Mouse (Mus musculus): Measurements from ENCODE around the gene Marveld2. TPM values are rescaled to one million over a fixed set of nuclear protein-coding genes. Genes with fewer than 3 reads are reported as not detected.

The Marveld2 gene
- total and polyA plus RNA-seq, 2 experiments from 2014 or later = 1.1 to 1.8 TPM

DNA sequence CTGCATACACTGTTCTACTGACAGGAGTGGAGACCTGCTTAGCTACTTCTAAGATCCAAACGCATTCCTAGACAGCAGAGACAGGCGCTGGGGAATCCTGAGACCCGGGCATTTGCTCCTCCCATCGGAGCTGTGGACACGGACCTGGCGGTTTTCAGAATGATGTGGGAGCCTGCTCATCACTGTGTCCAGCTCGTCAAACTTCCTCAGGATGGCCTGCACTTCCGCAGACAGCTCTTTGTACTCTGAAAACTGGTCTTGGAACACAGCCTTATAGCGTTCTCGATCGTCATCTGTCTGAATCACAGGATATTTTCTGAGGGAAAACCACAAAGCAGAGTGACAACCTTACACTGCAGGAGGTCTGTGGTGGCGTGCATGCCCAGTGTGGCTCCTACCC, 16.5 kb downstream of the Marveld2 start:
- H3K27me3 ChIP-seq (ENCODE audit: insufficient read depth, low read length) = no peaks in the 10 kb centered on the region
- H3K9me3 ChIP-seq (ENCODE audit: low read length) = no peaks in the 10 kb centered on the region
- H3K27ac ChIP-seq (ENCODE audit: low read depth, low read length) = no peak overlapping the region
- DNase-seq (no peak), ATAC-seq (no peak)
- no peak overlapping the region for H3K4me2 ChIP-seq (ENCODE audit: low read depth)
- H3K4me1 ChIP-seq (ENCODE audit: insufficient read depth) = no peaks in the 10 kb centered on the region
- H3K36me3 ChIP-seq (ENCODE audit: insufficient read depth) = no peaks in the 10 kb centered on the region
- WGBS = 85% methylated on average over 12 of the region's 12 CpGs
- no peak overlapping the region for H3K9ac ChIP-seq
- no peak for TF ChIP-seq CTCF (IDR thresholded peaks at IDR 0.05; ENCODE audit: low read depth)
- H3K4me3 ChIP-seq (ENCODE audit: low read depth, low read length) = no peak overlapping the region

DNA sequence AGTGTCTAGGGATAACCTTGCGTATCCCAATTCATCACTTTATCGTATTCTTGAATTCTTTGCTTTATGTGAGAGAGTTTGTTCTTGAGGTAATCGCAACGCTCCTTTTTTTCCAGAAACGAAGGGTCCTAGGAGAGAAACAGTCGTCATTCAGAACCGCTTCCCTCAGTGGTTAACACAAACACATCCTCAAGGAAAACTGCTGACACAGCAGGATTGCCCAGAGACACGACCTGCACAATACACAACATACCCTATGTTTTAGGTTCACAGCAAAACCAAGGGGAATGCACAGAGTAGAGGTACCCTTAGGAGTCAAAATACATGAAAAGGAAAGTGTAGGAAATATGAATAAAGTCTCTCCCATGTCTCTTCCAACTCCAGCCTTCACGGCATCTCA, 19.5 kb downstream of the Marveld2 start:
- Histone ChIP-seq H3K4me2 (ENCODE audit: low read depth) (no peak overlapping the region), H3K36me3 (ENCODE audit: insufficient read depth) (no peaks in the 10 kb centered on the region), H3K27me3 (ENCODE audit: insufficient read depth, low read length) (no peaks in the 10 kb centered on the region), H3K4me1 (ENCODE audit: insufficient read depth) (no peaks in the 10 kb centered on the region), H3K27ac (ENCODE audit: low read depth, low read length) (no peak overlapping the region), H3K9ac (no peak overlapping the region), H3K9me3 (ENCODE audit: low read length) (no peaks in the 10 kb centered on the region), H3K4me3 (ENCODE audit: low read depth, low read length) (no peak overlapping the region)
- ATAC-seq (no peak), DNase-seq (no peak)
- WGBS = 85% methylated on average over 9 of the region's 9 CpGs
- TF ChIP-seq CTCF (IDR thresholded peaks at IDR 0.05; ENCODE audit: low read depth) = no peak

DNA sequence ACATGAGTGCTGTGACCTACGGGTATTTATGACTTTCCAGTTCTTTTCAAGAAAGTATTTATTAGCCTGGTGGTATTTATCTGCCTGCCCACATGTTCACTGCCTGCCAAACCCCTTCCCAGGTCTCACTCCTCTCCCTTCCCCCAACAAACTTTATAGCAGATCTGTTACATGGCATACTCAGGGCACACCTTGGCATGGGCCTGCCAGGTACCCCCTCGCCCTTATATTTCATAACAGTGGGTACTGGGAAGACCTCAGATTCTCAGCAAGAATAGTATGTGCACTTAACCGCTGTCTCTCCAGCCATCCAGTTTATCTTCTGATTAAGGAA, 21.3 kb downstream of the Marveld2 start:
- H3K4me1 ChIP-seq (ENCODE audit: insufficient read depth) = no peaks in the 10 kb centered on the region
- H3K4me2 ChIP-seq (ENCODE audit: low read depth) = no peak overlapping the region
- H3K27ac ChIP-seq (ENCODE audit: low read depth, low read length) = no peak overlapping the region
- no peaks in the 10 kb centered on the region for H3K27me3 ChIP-seq (ENCODE audit: insufficient read depth, low read length)
- H3K9ac ChIP-seq = no peak overlapping the region
- DNase-seq = no peak
- no peak overlapping the region for H3K4me3 ChIP-seq (ENCODE audit: low read depth, low read length)
- no peaks in the 10 kb centered on the region for H3K9me3 ChIP-seq (ENCODE audit: low read length)
- WGBS = 85% methylated on average over 3 of the region's 3 CpGs
- no peaks in the 10 kb centered on the region for H3K36me3 ChIP-seq (ENCODE audit: insufficient read depth)
- ATAC-seq = no peak
- TF ChIP-seq CTCF (IDR thresholded peaks at IDR 0.05; ENCODE audit: low read depth) = no peak

DNA sequence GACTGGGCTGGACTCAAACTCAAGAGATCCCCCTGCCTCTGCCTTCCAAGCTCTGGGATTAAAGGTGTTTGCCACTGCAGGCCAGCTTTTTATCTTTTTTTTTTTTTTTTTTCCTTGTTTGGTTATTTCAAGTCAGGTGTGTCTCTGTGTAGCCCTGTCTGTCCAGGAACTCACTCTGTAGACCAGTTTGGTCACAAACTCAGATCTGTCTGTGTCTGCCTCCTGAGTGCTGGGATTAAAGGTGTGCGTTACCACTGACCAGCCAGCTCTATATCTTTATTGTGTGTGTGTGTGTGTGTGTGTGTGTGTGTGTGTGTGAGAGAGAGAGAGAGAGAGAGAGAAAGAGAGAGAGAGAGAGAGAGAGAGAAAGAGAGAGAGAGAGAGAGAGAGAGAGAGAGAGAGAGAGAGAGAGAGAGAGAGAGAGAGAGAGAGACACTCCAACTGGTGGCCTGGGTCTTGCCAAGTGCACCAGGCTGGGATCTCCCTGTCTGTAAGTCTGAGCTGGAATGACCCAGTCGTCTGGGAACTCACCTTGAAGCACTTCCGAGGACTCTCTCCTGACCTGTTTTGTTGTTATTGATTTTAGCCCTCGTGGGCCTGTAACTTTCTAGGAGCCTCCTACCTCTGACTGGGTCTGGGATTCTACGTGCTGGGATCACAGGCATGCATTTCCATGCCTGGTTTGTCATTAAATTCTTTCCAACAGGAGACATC, 21.8 kb downstream of the Marveld2 start:
- no peak overlapping the region for H3K9ac ChIP-seq
- H3K4me2 ChIP-seq (ENCODE audit: low read depth) = no peak overlapping the region
- no peaks in the 10 kb centered on the region for H3K4me1 ChIP-seq (ENCODE audit: insufficient read depth)
- H3K4me3 ChIP-seq (ENCODE audit: low read depth, low read length) = no peak overlapping the region
- TF ChIP-seq CTCF (IDR thresholded peaks at IDR 0.05; ENCODE audit: low read depth) = no peak
- H3K9me3 ChIP-seq (ENCODE audit: low read length) = no peaks in the 10 kb centered on the region
- no peak for DNase-seq
- H3K27me3 ChIP-seq (ENCODE audit: insufficient read depth, low read length) = no peaks in the 10 kb centered on the region
- WGBS = 79% methylated on average over 5 of the region's 5 CpGs
- ATAC-seq = no peak
- H3K36me3 ChIP-seq (ENCODE audit: insufficient read depth) = no peaks in the 10 kb centered on the region
- H3K27ac ChIP-seq (ENCODE audit: low read depth, low read length) = no peak overlapping the region

DNA sequence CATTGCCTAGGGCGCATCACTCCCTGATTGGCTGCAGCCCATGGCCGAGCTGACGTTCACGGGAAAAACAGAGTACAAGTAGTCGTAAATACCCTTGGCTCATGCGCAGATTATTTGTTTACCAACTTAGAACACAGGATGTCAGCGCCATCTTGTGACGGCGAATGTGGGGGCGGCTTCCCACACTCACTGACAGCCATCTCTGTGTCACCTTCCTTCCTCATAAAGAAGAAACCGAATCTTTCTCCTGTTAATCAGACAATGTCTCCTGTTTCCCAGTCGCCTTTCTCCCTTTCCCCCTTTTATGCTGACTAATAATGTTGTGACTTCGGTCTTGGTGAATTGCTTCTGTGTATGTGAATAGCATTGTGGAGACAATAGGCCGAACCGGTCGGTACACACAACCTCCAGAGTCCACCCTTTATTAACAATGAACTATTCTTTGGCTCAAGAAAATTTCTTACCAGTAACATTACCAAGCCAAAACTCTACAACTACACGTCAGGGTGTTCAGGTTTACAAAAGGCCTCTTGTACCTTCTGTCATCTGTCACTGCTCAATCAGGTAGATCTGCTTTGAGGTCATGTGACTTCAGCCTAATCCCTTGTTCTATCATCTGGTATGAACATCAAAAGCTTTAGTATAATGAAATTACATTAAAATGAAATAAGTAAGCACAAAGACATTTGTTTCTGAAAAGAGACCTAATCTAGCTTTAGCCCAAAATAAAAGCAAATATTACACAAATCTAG, 22.6 kb downstream of the Marveld2 start:
- H3K27me3 ChIP-seq (ENCODE audit: insufficient read depth, low read length) = no peaks in the 10 kb centered on the region
- peak; percentile 24; the same call in 1 of the 2 replicates for TF ChIP-seq CTCF (IDR thresholded peaks at IDR 0.05; ENCODE audit: low read depth)
- H3K9ac ChIP-seq = no peak overlapping the region
- no peaks in the 10 kb centered on the region for H3K9me3 ChIP-seq (ENCODE audit: low read length)
- DNase-seq (peak; percentile 62), ATAC-seq (peak; percentile 87)
- 0 out of 2 replicates have a peak overlapping the region, but pooled peaks have one; percentile 11 for H3K4me2 ChIP-seq (ENCODE audit: low read depth)
- 43% methylated on average over 12 of the region's 17 CpGs for WGBS
- no peaks in the 10 kb centered on the region for H3K36me3 ChIP-seq (ENCODE audit: insufficient read depth)
- H3K27ac ChIP-seq (ENCODE audit: low read depth, low read length) = peak overlapping the region; percentile 75
- H3K4me1 ChIP-seq (ENCODE audit: insufficient read depth) = no peaks in the 10 kb centered on the region
- no peak overlapping the region for H3K4me3 ChIP-seq (ENCODE audit: low read depth, low read length)

DNA sequence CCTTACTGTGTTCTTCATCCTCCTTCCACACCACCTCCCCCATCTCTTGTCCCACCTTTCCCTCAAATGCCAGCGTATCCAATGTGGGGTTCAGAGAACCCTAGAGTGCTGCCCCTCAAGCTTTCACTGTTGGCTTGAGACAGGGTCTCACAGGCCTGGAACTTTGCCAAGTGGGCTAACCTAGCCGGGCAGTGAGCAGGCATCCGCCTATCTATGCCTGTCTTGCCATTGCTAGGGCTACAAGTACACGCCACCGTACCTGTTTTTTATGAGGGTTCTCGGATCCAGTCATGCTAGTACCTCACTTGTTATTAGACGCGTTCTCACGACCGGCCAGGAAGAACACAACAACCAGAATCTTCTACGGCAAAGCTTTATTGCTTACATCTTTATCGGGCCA, 28.1 kb downstream of the Marveld2 start:
- Histone ChIP-seq H3K27me3 (ENCODE audit: insufficient read depth, low read length) (no peaks in the 10 kb centered on the region), H3K27ac (ENCODE audit: low read depth, low read length) (no peak overlapping the region), H3K9ac (no peak overlapping the region), H3K36me3 (ENCODE audit: insufficient read depth) (no peaks in the 10 kb centered on the region), H3K9me3 (ENCODE audit: low read length) (no peaks in the 10 kb centered on the region), H3K4me2 (ENCODE audit: low read depth) (0 out of 2 replicates have a peak overlapping the region, but pooled peaks have one; percentile 17), H3K4me3 (ENCODE audit: low read depth, low read length) (no peak overlapping the region), H3K4me1 (ENCODE audit: insufficient read depth) (no peaks in the 10 kb centered on the region)
- TF ChIP-seq CTCF (IDR thresholded peaks at IDR 0.05; ENCODE audit: low read depth) = no peak
- WGBS = 84% methylated on average over 11 of the region's 12 CpGs
- DNase-seq (no peak), ATAC-seq (no peak)

DNA sequence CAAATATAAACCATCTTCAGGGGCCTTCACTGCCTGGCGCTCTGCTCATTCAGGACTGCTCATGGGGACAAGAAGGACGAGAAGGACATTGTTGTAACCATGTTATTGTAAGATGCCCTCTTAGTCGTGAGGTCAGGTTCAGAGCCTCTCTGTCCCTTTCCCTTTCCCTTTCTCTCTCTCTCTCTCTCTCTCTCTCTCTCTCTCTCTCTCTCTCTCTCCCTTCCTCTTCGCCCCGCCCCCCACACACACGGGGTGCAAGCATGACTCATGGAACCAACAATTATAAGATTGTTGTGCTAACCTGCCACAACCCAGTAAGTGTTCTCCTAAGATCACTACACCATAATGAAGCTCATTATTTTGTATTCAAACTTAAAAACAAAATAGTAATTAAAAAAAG, 34.6 kb downstream of the Marveld2 start:
- H3K36me3 ChIP-seq (ENCODE audit: insufficient read depth) = no peaks in the 10 kb centered on the region
- DNase-seq (no peak), ATAC-seq (no peak)
- no peak overlapping the region for H3K4me2 ChIP-seq (ENCODE audit: low read depth)
- H3K9me3 ChIP-seq (ENCODE audit: low read length) = no peaks in the 10 kb centered on the region
- WGBS = 59% methylated on average over 6 of the region's 6 CpGs
- TF ChIP-seq CTCF (IDR thresholded peaks at IDR 0.05; ENCODE audit: low read depth) = no peak
- no peaks in the 10 kb centered on the region for H3K27me3 ChIP-seq (ENCODE audit: insufficient read depth, low read length)
- no peak overlapping the region for H3K4me3 ChIP-seq (ENCODE audit: low read depth, low read length)
- H3K27ac ChIP-seq (ENCODE audit: low read depth, low read length) = no peak overlapping the region
- no peak overlapping the region for H3K9ac ChIP-seq
- no peaks in the 10 kb centered on the region for H3K4me1 ChIP-seq (ENCODE audit: insufficient read depth)
